Mouse (Mus musculus): ENCODE data around the gene Nhlh1. TPM values are rescaled to one million over a fixed set of nuclear protein-coding genes. Genes with fewer than 3 reads are reported as not detected.
A peak's percentile ranks its signal among the peaks of the same experiment; 100 is the strongest.

Nhlh1 gene
- total RNA-seq (2021) = under 1 TPM; 0.85 to 0.91 TPM
- long read RNA-seq, experiment 1 = 0 reads
- long read RNA-seq, experiment 2 = 0 reads

GRCm38 (mm10) chr1:172057491-172057921 is at the start of gene Nhlh1:
Gene Nhlh1 (minus strand): TSS chr1:172057573.
- no peak for DNase-seq (ENCODE audit: low spot score in 2 of 2)

GRCm38 (mm10) chr1:172105101-172105500 is 47.7 kb upstream of the Nhlh1 start:
- DNase-seq (ENCODE audit: low spot score in 2 of 2) = no peak

- DNase-seq (ENCODE audit: low spot score in 2 of 2) = no peak
These were observed 46.2 kb upstream of the Nhlh1 start for GRCm38 (mm10) chr1:172103619-172104018.

- no peak for DNase-seq (ENCODE audit: low spot score in 2 of 2)
These were observed 42.1 kb upstream of the Nhlh1 start for GRCm38 (mm10) chr1:172099325-172100033.

- DNase-seq (ENCODE audit: low spot score in 2 of 2) = no peak
These were observed 37.8 kb upstream of the Nhlh1 start for GRCm38 (mm10) chr1:172095202-172095601.

- DNase-seq (ENCODE audit: low spot score in 2 of 2) = no peak
These were observed 36.9 kb upstream of the Nhlh1 start for GRCm38 (mm10) chr1:172094295-172094694.

GRCm38 (mm10) chr1:172093522-172093921 is 36.1 kb upstream of the Nhlh1 start:
- no peak for DNase-seq (ENCODE audit: low spot score in 2 of 2)

GRCm38 (mm10) chr1:172082899-172083445 is 25.6 kb upstream of the Nhlh1 start:
- no peak for DNase-seq (ENCODE audit: low spot score in 2 of 2)

GRCm38 (mm10) chr1:172082101-172082898 is 24.9 kb upstream of the Nhlh1 start, which contains the start of the genes Copa and Ncstn:
Gene Copa (plus strand): TSS chr1:172082529.
Gene Ncstn (minus strand): TSS chr1:172082795.
- DNase-seq (ENCODE audit: low spot score in 2 of 2) = peak; percentile 92 to 94

- DNase-seq (ENCODE audit: low spot score in 2 of 2) = no peak
These were observed 20.6 kb upstream of the Nhlh1 start for GRCm38 (mm10) chr1:172077981-172078380.

- no peak for DNase-seq (ENCODE audit: low spot score in 2 of 2)
These were observed 15.2 kb upstream of the Nhlh1 start for GRCm38 (mm10) chr1:172072604-172073003.

GRCm38 (mm10) chr1:172071556-172071955 is 14.2 kb upstream of the Nhlh1 start:
- no peak for DNase-seq (ENCODE audit: low spot score in 2 of 2)

- DNase-seq (ENCODE audit: low spot score in 2 of 2) = no peak
These were observed 12.9 kb upstream of the Nhlh1 start for GRCm38 (mm10) chr1:172070227-172070626.

GRCm38 (mm10) chr1:172064613-172065141 is 7.3 kb upstream of the Nhlh1 start:
- DNase-seq (ENCODE audit: low spot score in 2 of 2) = peak; percentile 46 to 69

- DNase-seq (ENCODE audit: low spot score in 2 of 2) = no peak
These were observed 6.1 kb upstream of the Nhlh1 start for GRCm38 (mm10) chr1:172063291-172064023.

- no peak for DNase-seq (ENCODE audit: low spot score in 2 of 2)
These were observed 4.7 kb upstream of the Nhlh1 start for GRCm38 (mm10) chr1:172062101-172062500.

GRCm38 (mm10) chr1:172061217-172061616 is 3.8 kb upstream of the Nhlh1 start:
- no peak for DNase-seq (ENCODE audit: low spot score in 2 of 2)

GRCm38 (mm10) chr1:172060659-172061058 is 3.3 kb upstream of the Nhlh1 start:
- no peak for DNase-seq (ENCODE audit: low spot score in 2 of 2)

GRCm38 (mm10) chr1:172058874-172059273 is 1.5 kb upstream of the Nhlh1 start:
- DNase-seq (ENCODE audit: low spot score in 2 of 2) = no peak

GRCm38 (mm10) chr1:172058321-172058720 is 948 bp upstream of the Nhlh1 start:
- no peak for DNase-seq (ENCODE audit: low spot score in 2 of 2)

GRCm38 (mm10) chr1:172056251-172056650 is 1.1 kb downstream of the Nhlh1 start:
- no peak for DNase-seq (ENCODE audit: low spot score in 2 of 2)

Data from layer of hippocampus, postnatal 14 days (tissue).